Mouse (Mus musculus): ENCODE results near the gene Olfr196.

GRCm38 (mm10) chr16:59120969-59121368 lies 49.3 kb downstream of the Olfr196 start, which contains the start of gene Olfr194:
- TF ChIP-seq GATA1 (IDR thresholded peaks at IDR 0.05; ENCODE audit: borderline replicate concordance, low read length) (no peak), FLI1 (IDR thresholded peaks at IDR 0.05; ENCODE audit: low read length) (no peak)

All from megakaryocyte, embryonic 14.5 days (primary cell).